Comparison of ENCODE assay signal across 8 mouse cellular contexts in the genomic region with DNA sequence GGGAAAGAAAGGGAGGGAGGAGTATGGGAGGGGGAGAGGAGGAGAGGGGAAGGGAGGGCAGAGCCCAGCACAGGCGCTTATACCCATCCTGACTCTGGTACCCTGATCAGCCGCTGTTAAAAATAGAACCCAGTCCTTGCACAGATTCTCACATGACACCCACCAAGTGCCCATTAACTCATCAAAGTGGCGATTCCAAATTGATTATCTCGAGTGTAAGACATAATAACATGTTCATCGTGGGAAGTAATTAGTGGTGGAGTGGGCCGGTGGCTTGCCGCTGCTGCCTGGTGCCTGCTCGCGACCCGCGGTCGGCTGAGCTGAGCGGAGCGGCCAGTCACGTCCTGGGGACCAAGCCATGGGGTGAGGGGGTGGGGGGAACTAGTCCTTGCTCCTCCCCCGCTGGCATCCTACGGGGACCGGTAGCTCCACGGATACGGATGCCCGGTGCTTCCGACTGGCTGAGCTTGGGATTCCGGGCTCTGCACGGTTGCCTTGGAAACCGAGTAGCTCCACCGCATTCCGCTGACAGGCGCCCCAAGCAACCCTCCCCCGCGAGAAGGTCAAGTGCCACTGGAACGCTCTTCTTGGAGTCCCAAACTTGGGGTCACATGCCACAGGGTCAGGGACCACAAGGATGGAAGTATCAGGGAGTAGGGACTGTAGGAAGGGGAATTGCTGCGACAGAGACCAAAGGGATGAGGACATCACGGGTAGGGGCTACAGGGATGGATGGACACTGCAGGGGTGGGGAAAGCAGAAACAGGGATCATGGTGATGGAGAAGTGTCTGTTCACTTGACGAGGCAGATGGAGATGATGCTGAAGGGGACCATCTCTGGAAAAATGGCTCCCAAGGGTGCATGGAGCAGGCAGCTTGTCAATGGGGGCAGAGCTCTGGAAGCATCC.
DNase-seq lines count a peak whose midpoint lies in the region; ATAC-seq lines count a peak whose summit lies in the region.

No protein-coding gene starts in this region.

- H3K4me3 ChIP-seq in heart, embryonic 12.5 days, result peak overlapping the region; percentile 30
- H3K4me3 ChIP-seq in neural tube, embryonic 11.5 days (ENCODE audit: low read depth, low read length), result peak overlapping the region; percentile 25

- H3K27me3 ChIP-seq in heart, embryonic 12.5 days (replicated peaks), result peaks cover 56% of the 10 kb centered on the region
- H3K27me3 ChIP-seq in neural tube, embryonic 11.5 days (ENCODE audit: control insufficient read depth, insufficient read depth, low read length), result peaks cover 10% of the 10 kb centered on the region

- no peaks in the 10 kb centered on the region for H3K36me3 ChIP-seq in heart, embryonic 12.5 days
- H3K36me3 ChIP-seq in neural tube, embryonic 11.5 days (ENCODE audit: control insufficient read depth, insufficient read depth, low read length), result no peaks in the 10 kb centered on the region

- peaks cover 34% of the 10 kb centered on the region for H3K4me1 ChIP-seq in heart, embryonic 12.5 days (replicated peaks)
- peaks cover 19% of the 10 kb centered on the region for H3K4me1 ChIP-seq in neural tube, embryonic 11.5 days (ENCODE audit: control insufficient read depth, insufficient read depth, low read length)

- peak overlapping the region; percentile 66 for H3K4me2 ChIP-seq in heart, embryonic 12.5 days
- peak overlapping the region; percentile 63 for H3K4me2 ChIP-seq in neural tube, embryonic 11.5 days (ENCODE audit: low read depth)

- under 1% methylated on average over 34 of the region's 34 CpGs for WGBS in heart, embryonic 12.5 days
- WGBS in neural tube, embryonic 11.5 days, result under 1% methylated on average over 34 of the region's 34 CpGs

- ATAC-seq in heart, embryonic 12.5 days (ENCODE audit: insufficient number of reproducible peaks, low FRiP score), result no peak
- peak; percentile 55 for ATAC-seq in neural tube, embryonic 11.5 days (ENCODE audit: insufficient read depth, low FRiP score, low TSS enrichment)

- no peak overlapping the region for H3K9ac ChIP-seq in heart, embryonic 12.5 days
- H3K9ac ChIP-seq in neural tube, embryonic 11.5 days (ENCODE audit: low read length), result peak overlapping the region; percentile 47

- no peaks in the 10 kb centered on the region for H3K9me3 ChIP-seq in heart, embryonic 12.5 days (replicated peaks)
- no peaks in the 10 kb centered on the region for H3K9me3 ChIP-seq in neural tube, embryonic 11.5 days (ENCODE audit: control insufficient read depth, low read length)

- H3K27ac ChIP-seq in heart, embryonic 12.5 days (ENCODE audit: poor library complexity, severe bottlenecking), result no peak overlapping the region
- peak overlapping the region; percentile 56 for H3K27ac ChIP-seq in neural tube, embryonic 11.5 days (ENCODE audit: low read depth, low read length)

- no peak for DNase-seq in heart, adult 11 months
- peak; percentile 47 for DNase-seq in cerebellum, adult 11-12 months
- DNase-seq in frontal cortex, adult 2 months (ENCODE audit: extremely low spot score in 1 of 2, low spot score in 1 of 2), result peak; percentile 55 to 78
- DNase-seq in layer of hippocampus, postnatal 10 days (ENCODE audit: low spot score in 2 of 2), result peak; percentile 56 to 63
- peak; percentile 66 for DNase-seq in neural tube, embryonic 11.5 days (ENCODE audit: low spot score)
- no peak for DNase-seq in yolk sac, embryonic 10.5 days (ENCODE audit: low spot score)
- DNase-seq in heart, adult 9 months (ENCODE audit: low spot score in 2 of 2), result no peak

Comparison
In these comparisons a context has a peak if more than half of its experiments do, and no peak if none do; other contexts are left out.
1. DNase-seq: peak in cerebellum, adult 11-12 months (single experiment), frontal cortex, adult 2 months (2 of 2), layer of hippocampus, postnatal 10 days (2 of 2) and neural tube, embryonic 11.5 days (single experiment); none in heart, adult 11 months (single experiment), yolk sac, embryonic 10.5 days (single experiment) and heart, adult 9 months (0 of 2).